Mouse (Mus musculus) adrenal gland, adult 2 months (tissue): ENCODE data around the gene Exoc3l2. TPM values are rescaled to one million over a fixed set of nuclear protein-coding genes. Genes with fewer than 3 reads are reported as not detected.
"Not testable (repeated sequence)": the region's sequence is repeated elsewhere in the genome, so short reads cannot be mapped to it uniquely, and the experiment has no call there.

ENCODE experiments used
- DNase-seq: peaks from one replicate; pipeline ENCODE4 v3.0.0; 2021
- polyA plus RNA-seq: library from polyadenylated mRNA; depleted of rRNA; stranded (reverse); fragments of >200 nt; gene quantifications from 2 replicates; pipeline ENCODE4 v1.2.3, GENCODE M21; 2012
- total RNA-seq, 2 experiments: library from RNA; stranded (reverse); gene quantifications; 2 replicates each; pipeline ENCODE4 v1.2.3; 2021

Exoc3l2 gene
- total and polyA plus RNA-seq, 3 experiments: 31.9 to 58.8 (median 57.9) TPM

- no peak for DNase-seq
Measured at GRCm38 (mm10) chr7:19489525-19489924, 26.4 kb downstream of the Exoc3l2 start.

- peak; percentile 83 for DNase-seq
Measured at GRCm38 (mm10) chr7:19491731-19492130, 28.6 kb downstream of the Exoc3l2 start.

GRCm38 (mm10) chr7:19494751-19495474 is 31.8 kb downstream of the Exoc3l2 start:
- peak; percentile 63 for DNase-seq

- peak; percentile 92 for DNase-seq
Measured at GRCm38 (mm10) chr7:19495521-19496213, 32.5 kb downstream of the Exoc3l2 start.

GRCm38 (mm10) chr7:19496214-19496555 is 33.1 kb downstream of the Exoc3l2 start:
- DNase-seq: no peak

GRCm38 (mm10) chr7:19498326-19498725 is 35.2 kb downstream of the Exoc3l2 start:
- peak; percentile 85 for DNase-seq

GRCm38 (mm10) chr7:19500420-19501363 is 37.6 kb downstream of the Exoc3l2 start:
- no peak for DNase-seq

GRCm38 (mm10) chr7:19501658-19502057 is 38.5 kb downstream of the Exoc3l2 start:
- peak; percentile 91 for DNase-seq

GRCm38 (mm10) chr7:19503481-19504068 is 40.4 kb downstream of the Exoc3l2 start:
- peak; percentile 66 for DNase-seq

- DNase-seq: no peak
Measured at GRCm38 (mm10) chr7:19506326-19506725, 43.2 kb downstream of the Exoc3l2 start.

- peak; percentile 71 for DNase-seq
Measured at GRCm38 (mm10) chr7:19506969-19507611, 44.0 kb downstream of the Exoc3l2 start.

- DNase-seq: no peak
Measured at GRCm38 (mm10) chr7:19507612-19507981, 44.5 kb downstream of the Exoc3l2 start.

- DNase-seq: peak; percentile 95
Measured at GRCm38 (mm10) chr7:19508150-19508923, 45.2 kb downstream of the Exoc3l2 start, which contains the start of the genes Bloc1s3 and Trappc6a. TSS of gene Bloc1s3 (minus strand) at chr7:19508367. TSS of gene Trappc6a (plus strand) at chr7:19508395.

GRCm38 (mm10) chr7:19508924-19509568 is 45.9 kb downstream of the Exoc3l2 start:
- DNase-seq: no peak

GRCm38 (mm10) chr7:19509786-19510185 is 46.7 kb downstream of the Exoc3l2 start:
- no peak for DNase-seq

GRCm38 (mm10) chr7:19511934-19512333 is 48.8 kb downstream of the Exoc3l2 start:
- not testable (repeated sequence) for DNase-seq

- no peak for DNase-seq
Measured at GRCm38 (mm10) chr7:19512353-19512752, 49.2 kb downstream of the Exoc3l2 start.

GRCm38 (mm10) chr7:19517652-19518365 is 54.7 kb downstream of the Exoc3l2 start, which contains the start of gene Nkpd1:
TSS of gene Nkpd1 (plus strand) at chr7:19517838.
- DNase-seq: no peak

- DNase-seq: no peak
Measured at GRCm38 (mm10) chr7:19520032-19520431, 56.9 kb downstream of the Exoc3l2 start.
